Mouse (Mus musculus) embryonic facial prominence, embryonic 11.5 days (tissue): Measurements from ENCODE around the gene Mctp1. TPM values are rescaled to one million over a fixed set of nuclear protein-coding genes. Genes with fewer than 3 reads are reported as not detected.

Experiments
- ATAC-seq: fragments of 200-750 bp; cut with Nextera tagmentation; replicated peaks from 2 replicates; pipeline ENCODE4 v1.8.0; 2017; ENCODE audit warnings: low read depth; ENCODE audit not compliant: insufficient number of reproducible peaks, low FRiP score, low TSS enrichment
- DNase-seq: peaks from one replicate; pipeline ENCODE4 v3.0.0-alpha.2; 2015; ENCODE audit warnings: low spot score
- H3K27ac ChIP-seq: fragments of 300-500 bp; sonication (generic); replicated peaks from 2 replicates; pipeline ENCODE4 v1.5.1; 2014; ENCODE audit warnings: mild to moderate bottlenecking, low read depth, low read length, control low read depth
- H3K27me3 ChIP-seq: fragments of 300-500 bp; sonication (generic); 2 replicates; pipeline ENCODE4 v1.6.1; 2014; ENCODE audit warnings: mild to moderate bottlenecking, low read length, moderate library complexity, mixed read lengths; ENCODE audit not compliant: control insufficient read depth, insufficient read depth
- H3K36me3 ChIP-seq: fragments of 300-500 bp; sonication (generic); replicated peaks from 2 replicates; pipeline ENCODE4 v1.6.1; 2014; ENCODE audit warnings: low read depth, mild to moderate bottlenecking, low read length, moderate library complexity, mixed read lengths; ENCODE audit not compliant: control insufficient read depth, insufficient read depth
- H3K4me1 ChIP-seq: fragments of 300-500 bp; sonication (generic); 2 replicates; pipeline ENCODE4 v1.6.1; 2014; ENCODE audit warnings: low read length, mixed read lengths; ENCODE audit not compliant: control insufficient read depth, insufficient read depth
- H3K4me2 ChIP-seq: fragments of 300-500 bp; sonication (generic); 2 replicates; pipeline ENCODE4 v1.6.1; 2014; ENCODE audit warnings: low read depth, mild to moderate bottlenecking, control low read depth, low read length, moderate library complexity
- H3K4me3 ChIP-seq: fragments of 300-500 bp; sonication (generic); 2 replicates; pipeline ENCODE4 v1.5.1; 2014; ENCODE audit warnings: low read depth, low read length, control low read depth
- H3K9ac ChIP-seq: fragments of 300-500 bp; sonication (generic); replicated peaks from 2 replicates; pipeline ENCODE4 v1.6.1; 2014; ENCODE audit warnings: mild to moderate bottlenecking, control low read depth, low read length
- H3K9me3 ChIP-seq: fragments of 300-500 bp; sonication (generic); replicated peaks from 2 replicates; pipeline ENCODE4 v1.6.1; 2016; ENCODE audit warnings: mild to moderate bottlenecking, low read length, inconsistent platforms, mixed read lengths; ENCODE audit not compliant: control insufficient read depth
- WGBS: fragments of 180-500 bp; shearing (Covaris S2); extraction: QIAGEN DNeasy Blood & Tissue Kit; methylation state at CpG from one replicate; pipeline ENCODE4 v1.1.7; 2014; 5-methylcytosine and 5-hydroxymethylcytosine counted together
- polyA plus RNA-seq: library from polyadenylated mRNA; unstranded; fragments of >200 nt; fragmentation: Nextera tagmentation; extraction: Ambion mirVana; gene quantifications from 2 replicates; pipeline ENCODE4 v1.2.1, GENCODE M21; 2014

The Mctp1 gene
- polyA plus RNA-seq, 1 experiment from 2014 or later: 1.3 TPM

DNA sequence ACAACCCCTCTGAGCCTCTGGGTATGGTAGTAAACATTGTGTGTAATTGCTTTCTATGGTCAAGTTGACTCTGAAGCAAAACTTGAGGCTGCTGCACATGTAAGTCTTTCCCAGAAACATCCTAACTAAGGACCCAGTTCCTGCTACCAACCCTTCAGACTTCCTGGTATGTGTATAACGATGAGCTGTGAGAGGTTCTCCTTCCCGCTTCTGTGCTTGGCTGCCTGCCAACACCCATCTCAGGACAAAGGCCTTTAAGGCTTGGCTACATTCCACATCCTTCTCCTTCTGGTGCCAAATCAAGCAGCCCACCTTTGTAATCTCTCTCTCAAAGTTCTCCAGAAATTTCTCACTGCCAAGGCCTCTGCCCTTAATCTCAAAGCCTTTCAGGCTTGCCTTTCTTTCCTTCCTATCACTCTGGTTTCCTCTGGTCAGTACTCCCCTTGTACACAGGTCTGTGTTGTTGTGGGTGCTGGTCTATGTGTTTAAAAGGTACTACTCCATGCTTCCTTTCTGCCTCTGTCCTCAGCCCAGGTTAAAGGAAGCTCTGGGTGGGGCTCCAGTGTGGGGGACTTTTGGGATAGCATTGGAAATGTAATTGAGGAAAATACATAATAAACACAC lies 99.9 kb downstream of the Mctp1 start:
- H3K9ac ChIP-seq: no peak overlapping the region
- DNase-seq (peak; percentile 10), ATAC-seq (no peak)
- no peak overlapping the region for H3K4me3 ChIP-seq
- H3K27ac ChIP-seq: no peak overlapping the region
- H3K4me1 ChIP-seq: no peaks in the 10 kb centered on the region
- H3K36me3 ChIP-seq: no peaks in the 10 kb centered on the region
- no peaks in the 10 kb centered on the region for H3K27me3 ChIP-seq
- H3K4me2 ChIP-seq: no peak overlapping the region
- H3K9me3 ChIP-seq: no peaks in the 10 kb centered on the region
- WGBS: 57% methylated on average over 2 of the region's 2 CpGs

DNA sequence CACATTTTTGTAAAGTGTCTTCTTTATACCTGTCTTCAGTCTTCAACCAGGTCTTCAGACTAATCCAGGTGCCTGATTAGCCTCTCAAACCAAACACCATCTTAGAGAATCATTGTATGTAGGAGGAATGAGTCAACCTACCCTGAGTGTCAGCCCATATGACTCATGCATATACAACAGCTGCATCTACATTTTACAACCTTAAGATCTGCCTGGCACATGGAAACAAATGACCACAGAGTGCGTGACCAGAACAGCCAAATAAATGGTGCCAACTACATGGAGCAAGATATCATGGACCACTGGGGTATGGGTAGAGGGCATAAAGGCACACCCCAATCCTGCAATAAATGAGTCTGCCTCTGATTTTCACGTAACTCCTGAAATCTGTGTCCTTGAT lies 131.6 kb downstream of the Mctp1 start:
- no peak overlapping the region for H3K9ac ChIP-seq
- 86% methylated on average over 2 of the region's 2 CpGs for WGBS

DNA sequence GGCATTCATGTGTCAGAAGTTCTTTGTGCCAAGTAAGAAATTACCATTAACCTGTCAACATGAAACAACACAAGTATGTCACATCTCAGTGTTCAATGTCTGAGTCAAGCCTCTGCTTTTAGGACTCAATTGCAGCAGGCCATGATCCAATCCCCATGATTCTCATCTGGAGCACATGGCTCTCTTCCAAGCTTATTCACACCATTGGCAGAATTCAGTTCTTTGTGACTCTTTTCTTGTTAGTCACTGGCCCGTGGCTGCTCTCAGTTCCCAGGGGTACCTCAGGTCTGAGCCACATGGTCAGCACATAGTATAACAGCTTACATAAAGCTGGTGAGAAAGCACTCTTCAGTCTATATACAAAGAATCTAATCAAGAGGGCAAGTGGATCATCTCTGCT lies 138.8 kb downstream of the Mctp1 start:
- H3K9ac ChIP-seq: no peak overlapping the region
- H3K4me1 ChIP-seq: no peaks in the 10 kb centered on the region
- ATAC-seq (no peak), DNase-seq (no peak)
- no peak overlapping the region for H3K4me3 ChIP-seq
- no peak overlapping the region for H3K27ac ChIP-seq
- no peak overlapping the region for H3K4me2 ChIP-seq
- no peaks in the 10 kb centered on the region for H3K9me3 ChIP-seq
- WGBS: 73% methylated on average over 1 of the region's 1 CpGs
- no peaks in the 10 kb centered on the region for H3K27me3 ChIP-seq
- no peaks in the 10 kb centered on the region for H3K36me3 ChIP-seq

More for the DNA sequence above, 131.6 kb downstream of the Mctp1 start:
- Histone ChIP-seq H3K27ac (no peak overlapping the region), H3K4me1 (no peaks in the 10 kb centered on the region), H3K4me2 (no peak overlapping the region), H3K27me3 (no peaks in the 10 kb centered on the region), H3K36me3 (no peaks in the 10 kb centered on the region), H3K4me3 (no peak overlapping the region), H3K9me3 (no peaks in the 10 kb centered on the region)
- no peak for DNase-seq
- no peak for ATAC-seq

DNA sequence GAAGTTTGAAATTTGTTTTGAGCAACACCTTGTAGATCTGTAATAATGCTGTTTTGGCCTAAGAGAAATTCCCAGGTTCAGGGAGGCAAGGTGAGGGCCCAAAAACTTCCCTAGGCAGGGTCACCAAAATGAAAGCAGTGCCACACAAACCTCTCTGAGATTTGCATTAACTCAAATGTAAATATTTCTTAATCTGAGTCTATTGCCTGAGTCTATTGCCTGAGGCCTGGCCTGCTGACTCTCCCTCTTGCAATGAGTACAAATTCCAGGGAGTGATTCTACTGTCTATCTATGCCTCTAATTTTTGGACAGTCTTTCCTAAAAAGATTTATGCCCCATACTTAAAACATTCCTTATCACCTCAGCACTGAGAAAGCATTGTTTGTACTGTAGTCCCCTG lies 143.0 kb downstream of the Mctp1 start:
- Histone ChIP-seq H3K27me3 (no peaks in the 10 kb centered on the region), H3K4me3 (no peak overlapping the region), H3K4me2 (no peak overlapping the region), H3K4me1 (no peaks in the 10 kb centered on the region), H3K9me3 (no peaks in the 10 kb centered on the region), H3K36me3 (no peaks in the 10 kb centered on the region), H3K9ac (no peak overlapping the region), H3K27ac (no peak overlapping the region)
- ATAC-seq: no peak
- no peak for DNase-seq

DNA sequence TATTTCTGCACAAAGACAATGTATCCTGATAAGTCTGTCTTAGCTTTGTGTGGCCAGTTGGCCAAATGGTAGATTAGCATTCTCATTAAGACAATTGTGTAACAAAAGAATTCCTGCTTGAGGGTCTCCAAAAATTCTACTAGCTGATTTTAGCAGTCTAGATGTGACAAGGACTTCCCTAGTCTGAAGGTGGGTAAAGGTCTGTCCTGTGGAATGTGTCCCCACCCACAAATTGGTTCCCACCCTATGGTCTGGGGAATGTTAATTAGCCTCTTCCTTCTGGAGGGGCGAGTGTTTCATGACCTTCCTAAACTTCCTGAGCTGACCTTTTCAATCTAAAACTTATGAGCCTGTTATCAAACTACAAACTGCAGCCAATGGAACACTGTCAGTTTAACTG lies 143.4 kb downstream of the Mctp1 start:
- Histone ChIP-seq H3K4me1 (no peaks in the 10 kb centered on the region), H3K9ac (no peak overlapping the region), H3K36me3 (no peaks in the 10 kb centered on the region), H3K4me3 (no peak overlapping the region), H3K9me3 (no peaks in the 10 kb centered on the region), H3K27ac (no peak overlapping the region), H3K4me2 (no peak overlapping the region), H3K27me3 (no peaks in the 10 kb centered on the region)
- ATAC-seq (no peak), DNase-seq (no peak)
- WGBS: 17% methylated on average over 1 of the region's 1 CpGs

DNA sequence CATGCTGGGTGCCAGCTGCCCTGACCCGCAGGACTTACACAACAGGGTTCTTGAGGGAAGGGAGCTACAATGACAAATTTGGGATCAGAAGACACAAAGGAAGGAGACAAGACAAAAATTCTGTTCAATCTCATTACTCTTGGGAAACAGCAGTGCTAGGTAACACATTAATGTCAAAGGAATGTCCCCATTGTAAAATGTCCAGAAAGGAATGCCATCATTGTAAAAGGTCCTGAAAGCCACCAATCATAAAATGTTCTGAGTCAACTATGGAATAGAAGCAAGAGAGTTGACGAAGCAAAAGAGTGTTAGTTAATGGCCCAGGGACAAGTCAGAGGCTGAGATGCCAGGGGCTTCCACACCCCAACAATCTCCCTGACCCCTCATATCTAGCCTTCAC lies 145.6 kb downstream of the Mctp1 start:
- no peak for ATAC-seq
- no peaks in the 10 kb centered on the region for H3K36me3 ChIP-seq
- no peak for DNase-seq
- no peak overlapping the region for H3K27ac ChIP-seq
- no peaks in the 10 kb centered on the region for H3K9me3 ChIP-seq
- no peaks in the 10 kb centered on the region for H3K27me3 ChIP-seq
- WGBS: 91% methylated on average over 2 of the region's 2 CpGs
- no peak overlapping the region for H3K9ac ChIP-seq
- no peak overlapping the region for H3K4me3 ChIP-seq
- H3K4me2 ChIP-seq: no peak overlapping the region
- no peaks in the 10 kb centered on the region for H3K4me1 ChIP-seq

DNA sequence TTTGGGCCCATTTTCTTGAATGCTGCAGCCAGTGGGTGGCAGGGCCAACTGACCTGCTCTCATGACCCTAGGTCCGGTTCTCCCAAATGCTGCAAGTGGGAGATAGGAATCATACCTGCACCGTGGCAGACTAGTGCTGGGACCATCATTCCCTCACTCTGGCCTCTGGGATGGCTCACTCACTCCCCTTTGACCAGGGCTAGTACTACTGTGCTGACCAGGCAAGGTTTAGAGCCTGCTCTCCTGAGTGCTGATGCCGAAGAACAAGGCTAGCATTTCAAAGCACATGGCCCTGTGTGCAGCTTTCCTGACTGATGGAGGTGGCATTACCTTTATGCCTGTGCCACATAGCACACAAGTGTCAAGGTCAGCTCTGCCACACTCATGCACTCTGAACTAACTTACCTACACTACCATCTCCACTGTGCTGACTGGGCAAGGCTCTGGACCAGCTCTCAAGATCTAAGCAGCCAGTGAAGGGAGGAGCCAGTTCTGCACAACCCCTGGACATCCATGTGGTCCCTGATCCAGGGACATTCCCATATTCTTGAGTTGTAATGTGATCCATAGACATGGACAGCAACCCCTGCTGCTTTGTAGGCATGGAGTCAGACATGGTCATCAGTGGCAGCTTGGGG lies 146.7 kb downstream of the Mctp1 start:
- Histone ChIP-seq H3K36me3 (no peaks in the 10 kb centered on the region), H3K4me3 (no peak overlapping the region), H3K27ac (no peak overlapping the region), H3K9ac (no peak overlapping the region), H3K9me3 (no peaks in the 10 kb centered on the region), H3K4me1 (no peaks in the 10 kb centered on the region), H3K27me3 (no peaks in the 10 kb centered on the region), H3K4me2 (no peak overlapping the region)
- ATAC-seq: peak; percentile 56
- DNase-seq: no peak
- WGBS: 89% methylated on average over 3 of the region's 3 CpGs

DNA sequence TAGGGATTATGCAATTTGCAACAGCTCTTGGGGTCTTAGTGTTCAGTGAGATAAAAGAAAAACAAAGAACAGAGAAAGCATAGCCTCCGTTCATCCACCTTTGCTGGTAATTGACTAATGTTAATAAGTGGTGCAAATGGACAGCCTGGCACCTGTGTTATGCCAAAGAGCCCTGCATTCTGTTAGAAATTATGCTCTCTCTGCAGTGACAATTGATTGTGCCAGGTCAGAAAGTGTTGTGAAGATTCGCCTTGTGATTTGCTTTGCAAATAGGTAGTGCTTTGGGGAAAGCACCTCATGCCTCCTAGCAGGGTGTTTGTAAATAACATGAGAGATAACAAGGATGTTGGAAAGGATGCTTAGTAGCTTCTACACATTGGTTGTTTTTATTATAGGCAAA lies 163.5 kb downstream of the Mctp1 start:
- Histone ChIP-seq H3K27ac (no peak overlapping the region), H3K4me1 (no peaks in the 10 kb centered on the region), H3K4me2 (no peak overlapping the region), H3K9me3 (no peaks in the 10 kb centered on the region), H3K9ac (no peak overlapping the region), H3K36me3 (no peaks in the 10 kb centered on the region), H3K4me3 (no peak overlapping the region), H3K27me3 (no peaks in the 10 kb centered on the region)
- WGBS: 56% methylated on average over 2 of the region's 2 CpGs
- ATAC-seq: no peak
- no peak for DNase-seq
